Mouse (Mus musculus): ENCODE results near the gene Cc2d1a.

GRCm38 (mm10) chr8:84194224-84194743, 46.5 kb upstream of the Cc2d1a start:
- TF ChIP-seq POLR2A (IDR thresholded peaks at IDR 0.05; ENCODE audit: borderline replicate concordance, low read depth, low read length) (no peak), CTCF (IDR thresholded peaks at IDR 0.05; ENCODE audit: low read depth, low read length) (no peak)
